Mouse (Mus musculus) heart, adult 2 months (tissue): ENCODE data around the gene Gm20388. TPM values are rescaled to one million over a fixed set of nuclear protein-coding genes. Genes with fewer than 3 reads are reported as not detected.
"Not testable (repeated sequence)": the region's sequence is repeated elsewhere in the genome, so short reads cannot be mapped to it uniquely, and the experiment has no call there.

Experiments used
- DNase-seq, 2 experiments: peaks; one replicate each; pipeline ENCODE4 v3.0.0; 2021
- H3K27ac ChIP-seq: fragments of 200-600 bp; 2 replicates; pipeline ENCODE4 v1.8.1; 2022
- H3K27me3 ChIP-seq: fragments of 200-500 bp; 2 replicates; pipeline ENCODE4 v1.6.1; 2012; ENCODE audit warnings: mild to moderate bottlenecking, low read length, inconsistent platforms, mixed read lengths; ENCODE audit not compliant: control insufficient read depth, insufficient read depth
- H3K36me3 ChIP-seq: fragments of 200-500 bp; 2 replicates; pipeline ENCODE4 v1.6.1; 2012; ENCODE audit warnings: low read length, inconsistent platforms; ENCODE audit not compliant: control insufficient read depth, insufficient read depth
- H3K4me1 ChIP-seq: fragments of 200-500 bp; 2 replicates; pipeline ENCODE4 v1.6.1; 2011; ENCODE audit warnings: low read length; ENCODE audit not compliant: control insufficient read depth, insufficient read depth
- H3K4me3 ChIP-seq: fragments of 200-600 bp; 2 replicates; pipeline ENCODE4 v1.8.1; 2022
- H3K79me2 ChIP-seq: fragments of 200-500 bp; replicated peaks from 2 replicates; pipeline ENCODE4 v1.6.1; 2012; ENCODE audit warnings: mild to moderate bottlenecking, inconsistent platforms, low read length, moderate library complexity, mixed read lengths; ENCODE audit not compliant: control insufficient read depth, insufficient read depth
- H3K9ac ChIP-seq: fragments of 200-500 bp; 2 replicates; pipeline ENCODE4 v1.6.1; 2012; ENCODE audit warnings: low read depth, mild to moderate bottlenecking, control low read depth, inconsistent platforms, low read length, mixed read lengths
- CTCF ChIP-seq: fragments of 200-600 bp; IDR thresholded peaks from 2 replicates; pipeline ENCODE4 v1.8.1; 2022; ENCODE audit warnings: antibody characterized with exemption, mild to moderate bottlenecking, moderate library complexity
- EP300 ChIP-seq: fragments of 200-500 bp; IDR thresholded peaks from 2 replicates; pipeline ENCODE4 v1.6.1; 2011; ENCODE audit warnings: low read depth, low read length, control low read depth; ENCODE audit not compliant: insufficient read depth
- POLR2A ChIP-seq: fragments of 200-500 bp; IDR thresholded peaks from 2 replicates; pipeline ENCODE4 v1.6.1; 2011; ENCODE audit warnings: mild to moderate bottlenecking, low read depth, low read length, control low read depth; ENCODE audit not compliant: insufficient read depth
- WGBS: fragments of 180-500 bp; shearing (Covaris S2); methylation state at CpG from one replicate; pipeline ENCODE4 v1.1.7; 2018; 5-methylcytosine and 5-hydroxymethylcytosine counted together
- intact Hi-C: fragments of 180-260 bp; cut with DNase I; formaldehyde crosslinking; loops from one replicate; pipeline ENCODE4 v1.15.1; 2025
- polyA plus RNA-seq: library from polyadenylated mRNA; depleted of rRNA; stranded (reverse); fragments of >200 nt; gene quantifications from 2 replicates; pipeline ENCODE4 v1.2.3, GENCODE M21; 2012
- total RNA-seq, 2 experiments: library from RNA; stranded (reverse); gene quantifications; 2 replicates each; pipeline ENCODE4 v1.2.3; 2021

The Gm20388 gene
- total and polyA plus RNA-seq, 3 experiments, result 1.8 to 32.3 TPM; not detected in 1

DNA sequence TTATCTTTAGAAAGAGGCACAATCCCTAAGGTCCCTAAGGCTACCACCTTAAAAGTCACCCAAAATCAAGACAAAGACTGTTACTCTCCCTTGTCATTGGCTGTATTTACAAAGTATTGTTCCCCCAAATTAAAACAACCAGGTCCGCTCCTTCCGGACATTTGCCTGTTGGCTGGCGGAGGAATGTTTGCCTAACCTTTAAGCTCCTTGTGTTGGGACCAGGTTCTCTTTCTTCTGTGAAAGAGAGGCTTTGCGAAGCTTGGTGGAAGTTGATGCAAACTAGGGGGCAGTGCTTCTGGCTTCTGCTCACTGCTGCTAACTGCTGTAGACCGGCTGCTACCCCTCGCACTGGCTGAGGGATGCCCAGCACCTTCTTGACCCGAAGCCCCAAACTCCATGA lies 3898.0 kb downstream of the Gm20388 start:
- H3K4me3 ChIP-seq, result no peak overlapping the region
- intact Hi-C loops, result no loop called here
- no peak for DNase-seq
- H3K36me3 ChIP-seq, result no peaks in the 10 kb centered on the region
- no peaks in the 10 kb centered on the region for H3K27me3 ChIP-seq
- 82% methylated on average over 7 of the region's 7 CpGs for WGBS
- H3K9ac ChIP-seq, result no peak overlapping the region
- no peak for TF ChIP-seq EP300
- peaks cover 3% of the 10 kb centered on the region; the same call in 1 of the 2 replicates for H3K79me2 ChIP-seq
- H3K4me1 ChIP-seq, result peaks cover 7% of the 10 kb centered on the region
- no peak overlapping the region for H3K27ac ChIP-seq

DNA sequence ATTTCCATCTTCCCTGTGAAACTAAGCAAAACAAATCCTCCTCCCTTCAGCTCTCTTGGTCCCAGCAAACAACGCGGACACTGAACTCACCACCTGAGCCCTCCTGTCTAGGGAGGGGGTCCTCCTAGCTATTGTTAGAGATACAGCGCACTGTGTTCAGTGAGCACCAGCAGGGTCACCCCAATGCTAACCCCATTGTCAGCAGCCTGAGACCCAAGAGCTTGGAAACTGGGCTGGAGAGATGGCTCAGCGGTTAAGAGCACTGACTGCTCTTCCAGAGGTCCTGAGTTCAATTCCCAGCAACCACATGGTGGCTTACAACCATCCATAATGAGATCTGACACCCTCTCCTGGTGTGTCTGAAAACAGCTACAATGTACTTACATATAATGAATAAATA lies 3898.7 kb downstream of the Gm20388 start:
- intact Hi-C loops, H3K36me3 ChIP-seq, H3K79me2 ChIP-seq, H3K27ac ChIP-seq, H3K27me3 ChIP-seq, H3K9ac ChIP-seq, DNase-seq, H3K4me3 ChIP-seq, H3K4me1 ChIP-seq: not testable (repeated sequence)
- 90% methylated on average over 4 of the region's 4 CpGs for WGBS

DNA sequence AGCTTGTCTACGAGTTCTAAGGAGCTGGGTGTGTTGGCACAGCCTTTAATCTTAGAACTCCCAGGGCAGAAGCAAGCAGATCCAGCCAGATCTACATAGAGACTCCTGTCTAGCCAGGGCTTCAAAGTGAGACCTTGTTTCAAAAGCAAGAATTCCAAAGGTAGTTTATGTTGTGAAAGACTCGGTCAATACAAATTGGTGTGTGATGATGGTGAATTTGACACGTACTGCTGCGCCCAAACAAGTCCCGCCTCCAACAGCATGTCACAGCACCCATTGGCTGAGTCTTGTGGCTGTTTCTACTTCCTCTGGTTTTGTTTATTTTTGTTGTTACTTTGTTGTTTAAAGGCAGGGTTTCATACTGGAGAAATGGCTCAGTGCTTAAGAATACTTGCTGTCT lies 3901.6 kb downstream of the Gm20388 start:
- intact Hi-C loops, result no loop called here
- DNase-seq, result no peak
- Histone ChIP-seq H3K27me3 (no peaks in the 10 kb centered on the region), H3K36me3 (no peaks in the 10 kb centered on the region), H3K27ac (no peak overlapping the region), H3K9ac (no peak overlapping the region), H3K4me3 (no peak overlapping the region), H3K4me1 (peaks cover 5% of the 10 kb centered on the region), H3K79me2 (peaks cover 3% of the 10 kb centered on the region; the same call in 1 of the 2 replicates)
- WGBS, result 85% methylated on average over 5 of the region's 5 CpGs
- no peak for TF ChIP-seq EP300
- TF ChIP-seq POLR2A, result no peak

DNA sequence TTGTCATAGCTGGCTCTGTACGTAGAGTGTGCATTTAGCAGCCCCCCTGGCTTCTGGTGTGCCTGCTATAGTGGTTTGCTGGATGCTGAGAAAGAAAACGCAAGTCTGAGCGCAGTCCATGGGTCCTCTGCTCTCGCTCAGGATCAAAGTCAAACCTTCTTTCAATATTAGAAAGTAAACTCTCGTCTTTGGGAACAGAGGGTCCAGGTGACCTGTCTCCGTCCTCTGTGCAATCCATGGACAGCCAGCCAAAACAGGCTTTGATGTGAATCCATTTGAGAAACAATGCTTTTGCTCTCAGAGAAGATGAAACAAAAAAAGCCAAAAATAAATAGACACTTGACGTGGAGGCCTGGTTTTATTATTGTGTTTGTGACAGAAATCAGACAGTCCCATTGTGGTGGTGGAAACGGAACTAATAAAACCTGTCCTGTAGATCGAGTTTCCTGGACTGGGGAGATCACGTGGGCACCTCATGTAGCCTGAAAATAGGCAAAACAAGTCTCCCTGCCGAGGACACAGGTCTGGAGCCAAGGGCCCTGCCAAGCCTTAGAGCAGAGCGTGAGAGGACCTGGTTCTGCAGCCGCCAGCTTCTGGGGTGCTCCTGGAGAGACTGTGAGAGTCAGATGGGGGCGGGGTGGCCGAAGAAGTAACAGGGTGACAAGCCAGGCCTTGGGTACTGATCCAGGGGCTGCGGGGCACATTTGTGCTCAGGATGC lies 3902.7 kb downstream of the Gm20388 start:
- 73% methylated on average over 16 of the region's 16 CpGs for WGBS
- H3K4me1 ChIP-seq, result peaks cover 2% of the 10 kb centered on the region; the same call in 1 of the 2 replicates
- no peak overlapping the region for H3K27ac ChIP-seq
- H3K9ac ChIP-seq, result no peak overlapping the region
- H3K79me2 ChIP-seq, result peaks cover 3% of the 10 kb centered on the region; the same call in 1 of the 2 replicates
- DNase-seq, result no peak
- no peak overlapping the region for H3K4me3 ChIP-seq
- no peaks in the 10 kb centered on the region for H3K27me3 ChIP-seq
- intact Hi-C loops, result no loop called here
- no peak for TF ChIP-seq EP300
- TF ChIP-seq POLR2A, result no peak
- TF ChIP-seq CTCF, result no peak
- no peaks in the 10 kb centered on the region for H3K36me3 ChIP-seq

DNA sequence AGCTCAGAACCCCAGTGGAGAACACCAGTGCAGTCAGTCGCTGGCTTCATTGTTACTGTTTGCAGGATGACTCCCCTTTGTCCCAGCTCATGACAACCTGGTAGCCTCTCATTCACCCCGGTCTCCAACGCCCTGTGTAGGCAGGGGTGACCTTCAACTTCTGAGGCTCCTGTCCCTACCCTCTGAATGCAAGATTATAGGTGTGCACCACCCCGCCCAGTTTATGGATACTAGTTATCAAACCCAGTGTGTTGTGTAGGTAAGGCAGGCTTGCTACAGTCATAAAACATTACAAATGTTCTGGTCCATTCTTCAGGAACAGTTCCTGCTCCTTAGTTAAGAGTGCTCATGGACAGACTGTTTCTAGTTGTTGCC lies 3903.2 kb downstream of the Gm20388 start:
- no peak overlapping the region for H3K9ac ChIP-seq
- intact Hi-C loops, result no loop called here
- no peak overlapping the region for H3K27ac ChIP-seq
- 86% methylated on average over 4 of the region's 4 CpGs for WGBS
- TF ChIP-seq POLR2A (no peak), CTCF (no peak), EP300 (no peak)
- DNase-seq, result no peak
- no peaks in the 10 kb centered on the region for H3K27me3 ChIP-seq
- H3K4me3 ChIP-seq, result no peak overlapping the region
- peaks cover 2% of the 10 kb centered on the region; the same call in 1 of the 2 replicates for H3K4me1 ChIP-seq
- H3K79me2 ChIP-seq, result peaks cover 4% of the 10 kb centered on the region; the same call in 1 of the 2 replicates
- H3K36me3 ChIP-seq, result no peaks in the 10 kb centered on the region

DNA sequence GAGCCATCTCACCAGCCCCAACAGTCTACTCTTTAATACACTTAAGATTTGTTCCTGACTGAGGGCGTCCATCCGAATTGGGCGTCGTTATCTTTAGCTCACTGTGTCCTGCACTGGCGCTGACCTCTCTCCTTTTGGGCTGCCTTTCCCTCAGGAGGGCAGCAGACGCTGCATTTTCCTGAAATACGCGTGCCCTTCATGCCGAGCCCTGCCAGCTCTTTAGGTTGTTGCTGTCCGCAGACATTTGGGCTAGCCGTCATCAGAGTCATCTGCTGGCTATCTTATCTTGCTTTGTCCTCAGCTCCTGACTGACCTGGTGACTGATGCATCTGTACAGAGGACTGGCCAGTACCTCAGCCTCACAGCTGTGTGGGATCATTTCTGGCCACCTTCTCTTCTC lies 3904.7 kb downstream of the Gm20388 start:
- Histone ChIP-seq H3K4me1 (peaks cover 2% of the 10 kb centered on the region; the same call in 1 of the 2 replicates), H3K4me3 (no peak overlapping the region), H3K79me2 (peaks cover 2% of the 10 kb centered on the region; the same call in 1 of the 2 replicates), H3K9ac (no peak overlapping the region), H3K27ac (no peak overlapping the region), H3K36me3 (no peaks in the 10 kb centered on the region), H3K27me3 (no peaks in the 10 kb centered on the region)
- intact Hi-C loops, result no loop called here
- no peak for TF ChIP-seq POLR2A
- no peak for TF ChIP-seq EP300
- no peak for TF ChIP-seq CTCF
- 68% methylated on average over 11 of the region's 11 CpGs for WGBS
- no peak for DNase-seq
